Mouse (Mus musculus) bone marrow, adult 2 months (tissue): ENCODE data around the gene Tab1. TPM values are rescaled to one million over a fixed set of nuclear protein-coding genes. Genes with fewer than 3 reads are reported as not detected.

Experiments used
- H3K27ac ChIP-seq: fragments of 200-500 bp; 2 replicates; pipeline ENCODE4 v1.5.1; 2012; ENCODE audit warnings: low read depth, mild to moderate bottlenecking, control low read depth, inconsistent platforms, low read length; ENCODE audit not compliant: control insufficient read depth, poor library complexity, insufficient read depth
- H3K4me1 ChIP-seq: fragments of 200-500 bp; 2 replicates; pipeline ENCODE4 v1.6.1; 2011; ENCODE audit warnings: low read length; ENCODE audit not compliant: control insufficient read depth, insufficient read depth
- H3K4me3 ChIP-seq: fragments of 200-500 bp; replicated peaks from 2 replicates; pipeline ENCODE3; 2011; ENCODE audit warnings: mild to moderate bottlenecking, low read depth, low read length, control low read depth; ENCODE audit not compliant: control insufficient read depth
- CTCF ChIP-seq: fragments of 200-500 bp; IDR thresholded peaks from 2 replicates; pipeline ENCODE4 v1.5.1; 2011; ENCODE audit warnings: low read length, control low read depth; ENCODE audit not compliant: control insufficient read depth, insufficient read depth
- POLR2A ChIP-seq: fragments of 200-500 bp; IDR thresholded peaks from 2 replicates; pipeline ENCODE4 v1.6.1; 2011; ENCODE audit warnings: low read depth, mild to moderate bottlenecking, control low read depth, low read length, borderline replicate concordance; ENCODE audit not compliant: control insufficient read depth
- WGBS: fragments of 180-500 bp; shearing (Covaris S2); methylation state at CpG from one replicate; pipeline ENCODE4 v1.1.7; 2018; 5-methylcytosine and 5-hydroxymethylcytosine counted together
- polyA plus RNA-seq: library from polyadenylated mRNA; stranded (reverse); fragments of >200 nt; gene quantifications from 2 replicates; pipeline ENCODE4 v1.2.4, GENCODE M21; 2011; ENCODE audit warnings: low replicate concordance; ENCODE audit not compliant: missing spikeins, insufficient read depth, insufficient read length

Gene Tab1
- polyA plus RNA-seq: 17.0 and 26.6 TPM in 2 replicates

DNA sequence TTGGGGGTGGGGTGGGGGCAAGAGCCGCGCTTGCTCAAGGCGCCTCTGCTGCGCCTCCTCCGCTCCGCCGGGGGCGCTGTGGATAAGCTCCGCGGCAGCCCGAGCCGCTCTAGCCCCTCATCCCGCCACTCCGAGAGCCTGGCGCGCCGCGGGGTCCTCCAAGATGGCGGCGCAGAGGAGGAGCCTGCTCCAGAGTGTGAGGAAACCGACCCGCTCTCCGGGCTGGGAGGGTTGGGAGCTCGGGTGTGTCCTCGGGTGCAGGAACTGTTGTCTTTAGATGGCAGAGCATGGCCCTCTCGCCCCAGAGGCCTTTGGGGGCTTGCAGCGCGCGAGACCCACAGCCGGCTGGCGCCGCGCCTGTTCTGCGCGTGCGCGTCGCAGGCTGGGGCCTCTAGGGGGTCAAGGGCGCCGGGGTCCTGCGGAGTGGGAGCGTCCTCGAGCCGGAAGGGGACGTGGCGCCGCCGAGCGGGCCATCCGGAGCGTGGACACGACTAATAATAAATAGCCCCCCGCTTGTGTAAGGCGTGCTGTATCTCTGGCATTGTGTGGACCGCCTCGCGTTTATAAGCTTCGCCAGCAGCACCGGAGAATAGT is at the start of gene Tab1:
Gene Tab1 (plus strand): TSS at position 135 of the 594 bp plus-strand sequence.
- Histone ChIP-seq H3K4me1 (peaks cover 4% of the 10 kb centered on the region), H3K27ac (peak within 1 kb of the TSS; percentile 97), H3K4me3 (peak within 1 kb of the TSS; percentile 89)
- under 1% methylated on average over 59 of the region's 59 CpGs for WGBS
- TF ChIP-seq CTCF (peak; percentile 64), POLR2A (peak; percentile 76; the same call in 1 of the 2 replicates)

DNA sequence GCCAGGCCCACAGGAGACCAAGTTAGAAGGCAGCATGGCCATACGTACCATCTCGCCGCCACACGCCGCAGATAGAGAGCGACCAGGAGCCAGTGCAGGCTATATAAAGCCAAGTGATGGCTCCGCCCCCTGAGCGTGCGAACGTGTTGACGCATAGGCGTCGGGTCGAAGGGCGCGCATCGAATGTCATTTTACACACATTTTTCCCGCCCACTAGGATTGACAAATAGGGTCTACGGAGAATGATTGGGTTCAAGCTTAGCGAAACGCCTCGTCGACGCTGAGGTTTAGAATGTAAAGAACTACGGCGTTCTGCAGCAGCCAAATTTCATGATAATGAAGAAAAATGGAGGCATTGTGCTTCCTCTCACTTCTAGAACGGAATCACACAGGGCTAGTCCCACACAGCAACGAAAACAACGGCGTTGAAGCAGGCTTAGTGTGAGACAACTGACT is 49.6 kb upstream of the Tab1 start:
- Histone ChIP-seq H3K27ac (peak overlapping the region; percentile 74), H3K4me1 (peaks cover 2% of the 10 kb centered on the region; the same call in 1 of the 2 replicates), H3K4me3 (peak overlapping the region; percentile 72)
- TF ChIP-seq POLR2A (peak; percentile 100), CTCF (no peak; the same call in 1 of the 2 replicates)
- under 1% methylated on average over 30 of the region's 30 CpGs for WGBS

DNA sequence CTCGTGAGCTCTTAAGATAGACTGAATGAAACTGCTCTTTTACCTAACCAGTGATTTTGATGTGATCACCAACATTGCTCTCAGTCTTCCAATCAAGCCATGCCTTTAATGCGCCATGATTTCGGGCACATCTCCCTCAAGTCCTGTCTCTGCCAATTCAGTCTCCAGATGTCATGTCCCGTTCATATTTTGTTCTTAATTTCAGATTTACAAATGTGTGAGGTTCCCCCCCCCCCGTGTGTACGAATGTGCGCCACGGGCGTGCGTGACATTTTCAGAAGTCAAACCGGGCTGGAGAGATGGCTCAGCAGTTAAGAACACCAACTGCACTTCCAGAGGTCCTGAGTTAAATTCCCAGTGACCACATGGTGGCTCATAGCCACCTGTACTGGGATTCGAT is 49.2 kb upstream of the Tab1 start:
- no peak for TF ChIP-seq CTCF
- TF ChIP-seq POLR2A: no peak
- H3K27ac ChIP-seq: peak overlapping the region; percentile 74
- peaks cover 2% of the 10 kb centered on the region; the same call in 1 of the 2 replicates for H3K4me1 ChIP-seq
- WGBS: 2% methylated on average over 12 of the region's 12 CpGs
- H3K4me3 ChIP-seq: peak overlapping the region; percentile 72

DNA sequence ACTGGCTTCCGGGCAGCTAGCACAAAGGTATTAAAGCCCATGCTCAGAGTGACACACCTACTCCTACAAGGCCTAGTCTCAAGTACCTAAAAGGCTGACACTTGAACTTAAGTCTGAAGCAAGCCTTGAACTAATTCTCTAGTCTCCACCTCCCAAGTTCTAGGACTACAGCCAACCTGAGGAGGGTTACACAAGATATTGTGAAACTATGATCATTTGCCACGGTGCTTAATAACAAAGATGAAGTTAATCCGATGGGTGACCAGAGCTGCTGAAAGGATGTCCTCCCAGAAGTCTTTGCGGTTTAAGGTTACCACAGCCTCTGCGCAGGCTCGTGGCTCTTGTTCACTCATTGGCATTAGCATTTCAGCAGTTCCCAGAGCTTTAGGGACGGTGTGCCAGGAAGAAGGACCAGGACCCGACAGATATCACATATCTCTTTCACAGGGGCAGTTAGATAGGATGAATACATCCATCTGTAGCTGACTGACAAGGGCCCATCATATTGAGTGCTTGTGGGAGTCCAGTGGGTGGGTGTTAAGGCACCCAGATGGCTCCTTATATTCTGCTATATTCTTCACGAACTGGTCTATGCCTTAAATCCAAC is 45.4 kb upstream of the Tab1 start:
- Histone ChIP-seq H3K4me1 (peaks cover 2% of the 10 kb centered on the region; the same call in 1 of the 2 replicates), H3K4me3 (no peak overlapping the region), H3K27ac (peak overlapping the region; percentile 40)
- WGBS: 47% methylated on average over 9 of the region's 9 CpGs
- TF ChIP-seq CTCF (no peak), POLR2A (no peak)

DNA sequence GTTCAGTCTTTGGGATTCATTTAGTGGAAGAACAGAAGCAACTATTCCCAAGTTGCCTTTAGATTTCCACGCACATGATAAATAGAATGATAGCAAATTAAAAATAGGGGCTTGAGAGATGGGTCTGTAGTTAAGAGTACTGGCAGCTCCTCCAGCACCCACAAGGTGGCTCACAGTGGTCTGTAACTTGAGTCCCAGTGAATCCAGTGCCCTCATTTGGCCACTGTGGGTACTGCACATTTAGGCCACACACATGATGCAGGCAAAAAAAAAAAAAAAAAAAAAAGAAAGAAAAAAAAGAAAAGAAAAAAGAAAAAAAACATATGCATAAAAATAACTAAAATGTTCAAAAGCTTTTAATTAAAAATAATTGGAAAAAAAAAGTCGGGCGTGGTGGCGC is 44.3 kb upstream of the Tab1 start:
- WGBS: 31% methylated on average over 4 of the region's 4 CpGs
- peaks cover 2% of the 10 kb centered on the region; the same call in 1 of the 2 replicates for H3K4me1 ChIP-seq
- H3K4me3 ChIP-seq: no peak overlapping the region
- H3K27ac ChIP-seq: no peak overlapping the region
- peak; percentile 87 for TF ChIP-seq CTCF
- no peak for TF ChIP-seq POLR2A

DNA sequence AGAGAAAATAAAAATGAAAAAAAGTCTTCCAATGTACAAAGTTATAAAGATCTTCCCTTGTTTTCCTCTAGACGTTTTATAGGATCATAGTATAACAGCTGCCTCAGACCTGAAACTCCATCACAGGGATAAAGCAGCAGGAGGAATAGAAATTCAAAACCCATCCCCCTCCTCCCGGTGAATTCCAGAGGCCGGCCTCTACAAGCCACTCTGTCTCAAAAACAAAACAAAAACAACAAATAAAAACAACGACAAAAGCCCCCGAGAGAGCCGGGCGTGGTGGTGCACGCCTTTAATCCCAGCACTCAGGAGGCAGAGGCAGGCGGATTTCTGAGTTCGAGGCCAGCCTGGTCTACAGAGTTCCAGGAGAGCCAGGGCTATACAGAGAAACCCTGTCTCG is 42.8 kb upstream of the Tab1 start:
- Histone ChIP-seq H3K27ac (no peak overlapping the region), H3K4me3 (no peak overlapping the region), H3K4me1 (peaks cover 2% of the 10 kb centered on the region; the same call in 1 of the 2 replicates)
- WGBS: 79% methylated on average over 11 of the region's 11 CpGs
- TF ChIP-seq POLR2A (no peak), CTCF (no peak)

DNA sequence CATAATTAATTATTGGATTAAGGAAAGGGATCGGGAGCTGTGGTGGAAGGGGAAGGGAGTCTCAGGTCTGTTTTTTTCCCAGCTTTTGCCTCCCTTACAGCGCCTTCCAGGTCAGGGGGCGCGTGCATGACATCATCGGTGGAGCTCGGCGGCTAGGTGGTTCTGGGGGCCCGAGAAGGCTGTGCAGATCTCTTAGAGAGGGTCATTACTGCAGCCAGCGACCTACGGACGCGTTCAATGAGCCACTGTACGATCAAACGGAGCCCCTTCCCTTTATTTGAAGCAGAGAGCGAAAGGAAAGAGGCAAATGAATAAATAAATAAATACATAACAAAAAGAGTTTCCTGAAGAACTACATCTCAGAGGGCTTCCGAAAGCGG is 42.2 kb upstream of the Tab1 start:
- 1% methylated on average over 17 of the region's 17 CpGs for WGBS
- peaks cover 2% of the 10 kb centered on the region; the same call in 1 of the 2 replicates for H3K4me1 ChIP-seq
- H3K4me3 ChIP-seq: peak overlapping the region; percentile 84
- peak overlapping the region; percentile 78 for H3K27ac ChIP-seq
- TF ChIP-seq POLR2A: no peak
- no peak for TF ChIP-seq CTCF
